Mouse (Mus musculus) embryo, embryonic 10.5 days (tissue): ENCODE measurements at regions not wholly inside any gene's neighbourhood (a gene's known extent, or its start where the extent isn't known, plus 50 kb on each side); places are given as distances from the start of the nearest gene placed in this dataset.
A peak's percentile ranks its signal among the peaks of the same experiment; 100 is the strongest.

Experiments used
- DNase-seq: peaks from one replicate; pipeline ENCODE4 v3.0.0-alpha.2; 2015; ENCODE audit warnings: low spot score

- DNase-seq = no peak
Measured at GRCm38 (mm10) chr11:25335667-25336066, 874.9 kb downstream of the 5730522E02Rik start.

- no peak for DNase-seq
Measured at GRCm38 (mm10) chr11:25330696-25331095, 879.9 kb downstream of the 5730522E02Rik start.

- DNase-seq = no peak
Measured at GRCm38 (mm10) chr11:25322426-25322825, 888.1 kb downstream of the 5730522E02Rik start.

- no peak for DNase-seq
Measured at GRCm38 (mm10) chr11:25321494-25321893, 889.1 kb downstream of the 5730522E02Rik start.

- no peak for DNase-seq
Measured at GRCm38 (mm10) chr11:25314645-25315044, 895.9 kb downstream of the 5730522E02Rik start.

GRCm38 (mm10) chr11:25313879-25314278 is 896.7 kb downstream of the 5730522E02Rik start:
- DNase-seq = peak; percentile 21

- DNase-seq = peak; percentile 25
Measured at GRCm38 (mm10) chr11:25313308-25313707, 897.3 kb downstream of the 5730522E02Rik start.

GRCm38 (mm10) chr11:25310754-25311153 is 899.8 kb downstream of the 5730522E02Rik start:
- no peak for DNase-seq

- peak; percentile 87 for DNase-seq
Measured at GRCm38 (mm10) chr11:25301130-25301529, 909.4 kb downstream of the 5730522E02Rik start.

GRCm38 (mm10) chr11:25288346-25288745 is 922.2 kb downstream of the 5730522E02Rik start:
- DNase-seq = no peak

GRCm38 (mm10) chr11:25287458-25288247 is 922.9 kb downstream of the 5730522E02Rik start:
- no peak for DNase-seq

GRCm38 (mm10) chr11:25269936-25270540 is 940.5 kb downstream of the 5730522E02Rik start:
- peak; percentile 5 for DNase-seq

- no peak for DNase-seq
Measured at GRCm38 (mm10) chr11:25262906-25263305, 947.7 kb downstream of the 5730522E02Rik start.

GRCm38 (mm10) chr11:25259691-25260090 is 950.9 kb downstream of the 5730522E02Rik start:
- no peak for DNase-seq

- DNase-seq = no peak
Measured at GRCm38 (mm10) chr11:25233360-25233890, 977.1 kb downstream of the 5730522E02Rik start.
